Mouse (Mus musculus) MEL-GATA-1-ER (cell line): Measurements from ENCODE around the gene Gm5152.
"Not testable (repeated sequence)": the region's sequence is repeated elsewhere in the genome, so short reads cannot be mapped to it uniquely, and the experiment has no call there.

Experiments
- DNase-seq: peaks from one replicate; pipeline ENCODE4 v3.0.0-alpha.2; 2012; ENCODE audit warnings: low read depth; ENCODE audit errors: extremely low read depth

Gm5152 gene

DNA sequence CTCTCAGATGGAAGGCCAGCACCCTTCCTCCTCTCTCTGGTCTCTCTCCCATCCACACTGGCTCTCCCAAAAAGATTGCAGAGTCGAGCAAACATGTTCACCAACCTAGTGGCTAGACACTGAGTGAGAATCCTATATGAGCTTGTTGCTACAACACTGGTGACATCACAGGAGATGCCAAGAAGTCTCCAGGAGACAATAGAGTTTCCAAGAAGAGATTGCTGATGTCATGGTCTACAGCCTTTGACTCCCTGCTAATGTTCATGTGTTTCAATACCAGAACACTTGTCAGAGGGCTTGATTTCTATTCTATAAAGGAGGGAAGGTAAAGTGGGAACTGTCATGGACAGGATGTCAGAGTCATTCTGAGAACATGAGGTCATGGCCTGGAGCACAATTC, at the start of gene Gm5152:
Gene Gm5152 (minus strand): TSS at position 101 of the 400 bp plus-strand sequence.
- not testable (repeated sequence) for DNase-seq

GRCm38 (mm10) chr5:10254768-10255167, 8.4 kb upstream of the Gm5152 start:
- not testable (repeated sequence) for DNase-seq

DNA sequence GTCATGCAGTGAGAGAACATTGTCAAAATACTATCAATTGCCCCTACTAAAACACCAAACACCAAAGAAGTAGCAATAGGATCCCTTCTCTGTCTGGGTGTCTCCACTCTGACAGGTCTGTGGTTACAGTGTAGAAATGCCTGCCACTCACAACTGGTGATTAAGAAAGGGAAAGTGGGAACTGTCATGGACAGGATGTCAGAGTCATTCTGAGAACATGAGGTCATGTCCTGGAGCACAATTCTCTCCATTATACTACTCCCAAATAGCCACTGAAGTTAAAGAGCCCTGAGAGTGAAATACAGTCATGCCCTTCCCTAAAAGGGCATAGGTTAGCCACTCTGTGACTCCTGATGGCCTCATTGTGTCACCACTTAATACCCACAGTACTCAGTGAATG, 556 bp downstream of the Gm5152 start:
- DNase-seq, result not testable (repeated sequence)

DNA sequence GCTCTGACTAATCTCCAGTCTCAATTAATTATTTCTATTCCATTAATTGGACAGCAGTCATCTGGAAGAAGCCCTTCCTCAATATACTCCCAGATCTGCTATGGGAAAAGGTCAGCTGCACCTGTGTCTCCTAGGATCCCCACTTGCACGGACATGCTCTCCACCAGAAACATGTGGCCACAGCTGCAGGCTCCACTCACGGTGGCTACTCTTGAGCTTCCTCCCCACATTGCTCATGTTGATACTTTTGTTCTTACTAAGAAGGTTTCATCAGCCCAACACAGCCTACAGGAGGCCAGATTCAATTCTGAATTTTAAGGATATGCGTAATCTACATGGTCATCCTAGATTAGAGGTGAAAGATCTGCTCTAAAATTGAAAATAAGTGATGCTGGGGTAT, 5.9 kb downstream of the Gm5152 start:
- not testable (repeated sequence) for DNase-seq

DNA sequence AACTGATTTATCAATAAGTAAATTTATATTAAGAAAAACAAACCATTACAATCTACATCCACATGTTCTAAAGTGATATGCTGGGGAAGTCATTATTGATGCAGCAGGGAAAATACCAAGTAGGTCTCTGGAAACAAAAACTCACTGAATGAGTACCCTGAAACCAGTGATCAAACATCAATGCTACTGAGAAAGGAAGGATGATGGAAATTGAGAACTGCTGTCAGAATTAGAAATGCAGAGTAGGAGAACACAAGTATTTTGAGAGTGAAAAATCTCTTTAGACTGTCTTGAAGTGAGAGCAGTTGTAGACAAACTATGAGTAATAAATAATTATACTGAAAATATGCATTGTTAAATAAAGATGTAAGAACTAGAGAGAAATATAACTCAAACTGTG, 26.0 kb downstream of the Gm5152 start:
- DNase-seq, result no peak

GRCm38 (mm10) chr5:10203067-10203466, 43.3 kb downstream of the Gm5152 start:
- no peak for DNase-seq

DNA sequence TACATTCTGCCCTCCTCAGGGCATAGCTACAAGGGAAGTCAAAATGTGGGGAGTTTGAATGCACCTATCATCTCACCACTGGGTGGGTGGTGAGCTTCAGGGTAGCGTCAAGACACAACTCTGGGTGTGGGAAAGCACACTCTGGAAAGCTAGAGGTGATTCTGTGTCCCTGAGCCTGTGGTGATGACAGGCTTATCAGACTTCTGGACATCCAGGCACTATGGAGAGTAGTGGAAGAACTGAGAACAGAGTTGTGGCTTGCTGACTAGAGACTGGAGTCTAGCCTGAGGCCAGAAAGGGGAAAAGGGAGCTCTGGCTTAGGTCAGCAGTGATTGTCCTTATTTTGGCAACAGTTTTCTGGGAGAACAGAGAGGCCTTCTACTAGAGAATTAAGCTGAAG, 49.4 kb downstream of the Gm5152 start:
- no peak for DNase-seq
